Mouse (Mus musculus) spleen, adult 2 months (tissue): ENCODE data around the gene Rbfox1.

Experiments
- CTCF ChIP-seq: fragments of 200-500 bp; IDR thresholded peaks from 2 replicates; pipeline ENCODE4 v1.5.1; 2011; ENCODE audit warnings: mild to moderate bottlenecking, inconsistent platforms; ENCODE audit not compliant: insufficient read depth, insufficient read length, insufficient replicate concordance; ENCODE audit errors: extremely low read depth
- POLR2A ChIP-seq: fragments of 200-500 bp; IDR thresholded peaks from 2 replicates; pipeline ENCODE4 v1.6.1; 2011; ENCODE audit warnings: low read depth, low read length, inconsistent platforms

DNA sequence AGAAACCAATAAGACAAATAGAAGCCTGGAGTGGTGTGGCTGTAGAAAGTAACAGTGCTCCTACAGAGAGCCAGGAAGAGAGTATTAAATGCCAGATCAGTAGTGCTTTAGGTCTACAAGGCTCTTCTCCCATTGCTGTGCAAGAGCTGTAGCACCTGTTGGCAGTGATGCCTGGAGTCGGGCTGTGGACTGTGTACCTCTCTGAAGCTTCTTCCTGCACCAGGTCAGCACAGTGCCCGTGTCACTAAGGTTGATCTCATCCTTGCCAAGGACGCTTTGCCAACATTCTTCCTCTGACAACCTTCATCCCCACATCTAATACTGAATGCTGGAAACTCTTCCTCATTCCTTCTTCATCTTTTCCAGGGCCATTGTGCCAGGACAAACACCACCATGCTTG, 127.7 kb downstream of the Rbfox1 start:
- no peak for TF ChIP-seq POLR2A
- no peak for TF ChIP-seq CTCF
